Mouse (Mus musculus) urinary bladder, postnatal 14 days (tissue): ENCODE data around the gene Ddah1.
"Not testable (repeated sequence)": the region's sequence is repeated elsewhere in the genome, so short reads cannot be mapped to it uniquely, and the experiment has no call there.

ENCODE experiments used
- DNase-seq: peaks from one replicate; pipeline ENCODE4 v3.0.0; 2021; ENCODE audit warnings: low spot score

Ddah1 gene

DNA sequence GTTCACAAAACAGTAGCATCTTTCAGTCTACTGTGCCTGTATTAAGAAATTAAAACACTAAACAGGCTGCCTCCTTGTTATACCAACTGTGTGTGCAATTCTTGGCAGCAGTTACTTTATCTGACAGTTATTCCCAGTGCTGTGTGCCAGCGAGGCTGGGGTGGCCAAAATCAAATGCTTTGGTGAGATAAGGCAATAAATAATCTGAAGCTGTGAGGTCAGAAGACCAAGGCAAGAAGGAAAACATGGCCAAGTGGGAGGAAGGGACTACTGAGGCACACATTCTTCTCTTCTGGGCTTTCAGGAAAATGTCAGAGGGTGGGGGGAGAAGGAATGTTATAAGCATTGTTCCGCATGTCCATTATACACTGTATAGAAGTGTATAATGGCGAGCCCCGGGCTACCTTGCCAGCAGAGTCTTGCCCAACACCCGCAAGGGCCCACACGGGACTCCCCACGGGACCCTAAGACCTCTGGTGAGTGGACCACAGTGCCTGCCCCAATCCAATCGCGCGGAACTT lies 106.3 kb downstream of the Ddah1 start:
- DNase-seq = peak; percentile 15

DNA sequence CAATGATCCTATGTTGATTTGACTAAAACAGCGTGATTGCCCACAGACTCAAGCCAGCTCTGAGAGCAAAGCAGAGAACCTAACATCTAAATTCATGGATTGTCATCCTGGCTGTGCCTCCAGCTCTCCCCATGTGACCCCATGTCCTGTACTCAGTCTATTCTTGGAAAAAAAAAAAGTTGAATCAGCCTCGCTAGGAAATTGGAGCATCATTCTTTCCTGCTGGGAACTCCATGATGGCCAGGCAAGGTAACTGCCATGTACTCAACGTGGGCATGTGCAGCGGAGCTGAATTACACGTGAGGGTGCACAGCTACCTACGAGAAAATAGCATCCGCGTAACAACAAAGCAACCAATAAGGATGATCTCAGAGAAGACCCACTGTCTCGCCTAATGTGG lies 114.2 kb downstream of the Ddah1 start:
- no peak for DNase-seq

DNA sequence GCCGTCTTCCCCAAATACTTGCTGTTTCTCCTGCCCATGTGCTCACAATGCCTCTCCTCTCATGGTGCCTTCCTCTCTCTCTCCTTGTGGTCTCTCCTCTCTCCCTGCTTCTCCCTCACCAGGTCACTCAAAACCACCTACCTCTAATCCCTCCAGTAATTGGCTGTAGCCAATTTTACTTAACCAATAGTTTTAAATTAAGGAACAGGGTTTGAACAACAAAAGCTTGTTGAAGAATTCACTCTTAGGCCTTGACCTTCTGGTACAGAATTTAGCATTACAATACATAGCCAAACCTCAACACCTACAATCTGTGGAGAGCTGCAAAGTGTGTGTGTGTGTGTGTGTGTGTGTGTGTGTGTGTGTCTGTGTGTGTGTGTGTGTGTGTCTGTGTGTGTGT lies 114.8 kb downstream of the Ddah1 start:
- DNase-seq = no peak

- no peak for DNase-seq
Observed at GRCm38 (mm10) chr3:145874126-145874525, 115.7 kb downstream of the Ddah1 start.

GRCm38 (mm10) chr3:145876120-145876519 lies 117.6 kb downstream of the Ddah1 start:
- DNase-seq = no peak

GRCm38 (mm10) chr3:145878867-145879266 lies 120.4 kb downstream of the Ddah1 start:
- not testable (repeated sequence) for DNase-seq

GRCm38 (mm10) chr3:145880335-145880734 lies 121.9 kb downstream of the Ddah1 start:
- DNase-seq = no peak

GRCm38 (mm10) chr3:145882076-145882874 lies 123.8 kb downstream of the Ddah1 start:
- no peak for DNase-seq

GRCm38 (mm10) chr3:145883233-145883632 lies 124.8 kb downstream of the Ddah1 start:
- no peak for DNase-seq

DNA sequence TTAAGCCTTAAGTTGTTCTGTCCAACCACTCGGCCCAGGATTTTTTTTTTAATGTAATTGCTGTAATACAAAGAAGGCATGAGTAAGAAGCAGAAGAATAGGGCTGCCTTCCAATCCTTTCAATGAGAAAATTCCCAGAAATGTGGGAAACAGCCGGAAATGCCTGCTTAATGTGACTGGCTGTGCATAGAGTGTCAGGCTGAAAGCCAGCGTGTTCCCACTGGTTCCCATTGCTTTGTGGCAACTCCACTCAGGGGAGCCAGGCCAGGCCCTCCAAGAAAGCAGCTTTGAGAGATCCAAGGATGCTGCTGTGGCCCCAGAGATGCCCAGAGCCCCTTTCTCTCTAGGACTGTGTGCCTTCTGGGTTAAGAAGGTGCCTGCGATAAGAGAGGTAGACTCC lies 126.9 kb downstream of the Ddah1 start:
- DNase-seq = peak; percentile 17

DNA sequence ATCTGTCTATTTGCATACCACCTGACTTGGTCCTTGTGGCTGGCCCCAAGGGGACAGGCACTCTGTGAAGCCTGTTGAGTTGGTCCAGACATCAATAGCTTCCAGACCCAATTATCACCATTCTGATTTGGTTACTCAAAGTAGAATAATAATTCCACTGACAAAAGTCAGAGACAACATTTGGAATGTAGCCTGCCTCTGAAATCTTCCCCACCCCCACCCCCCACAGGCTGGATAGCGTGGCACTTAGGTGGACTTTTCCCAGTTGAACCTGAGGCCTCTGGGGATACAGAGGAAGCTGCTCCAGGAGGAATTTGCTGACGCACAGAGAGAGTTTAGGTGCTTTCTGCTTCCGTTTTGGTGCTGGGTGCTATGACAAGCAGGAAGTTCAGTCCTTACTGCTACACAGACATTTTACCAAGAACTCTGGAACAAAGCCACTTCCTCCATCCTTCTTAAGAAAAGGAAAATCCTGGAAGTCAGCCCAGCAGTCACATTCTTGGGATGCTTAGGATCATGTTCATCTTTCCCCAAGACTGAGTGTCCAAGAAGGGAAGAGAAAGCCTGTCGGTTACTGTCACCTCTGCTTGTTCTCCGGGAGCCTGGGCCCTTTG lies 127.5 kb downstream of the Ddah1 start:
- no peak for DNase-seq

DNA sequence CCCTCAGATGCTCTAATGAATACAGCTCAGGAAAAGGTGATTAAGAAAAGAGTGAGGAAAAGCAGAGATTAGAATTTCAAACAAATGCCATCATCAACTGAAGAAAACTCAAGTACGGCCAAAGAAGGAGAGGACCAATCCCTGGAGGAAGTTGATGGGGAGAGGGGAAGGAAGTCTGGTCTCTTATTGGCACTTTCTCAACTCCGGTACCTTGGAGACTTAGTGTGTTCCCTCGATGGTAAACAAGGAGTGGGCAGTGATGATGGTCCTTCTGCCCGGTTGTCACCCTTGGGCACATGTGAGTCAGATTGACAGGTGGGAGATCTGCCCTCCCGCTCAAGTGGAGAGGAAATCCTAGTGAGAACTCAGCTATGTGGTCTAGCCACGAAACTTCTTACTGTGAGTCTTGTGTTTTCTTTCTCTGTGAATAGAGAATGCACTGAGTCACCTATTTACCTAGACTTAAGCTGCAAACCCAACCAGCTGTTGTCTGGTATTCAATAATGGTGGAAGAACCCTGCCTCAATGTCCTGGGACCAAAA lies 129.0 kb downstream of the Ddah1 start:
- no peak for DNase-seq

DNA sequence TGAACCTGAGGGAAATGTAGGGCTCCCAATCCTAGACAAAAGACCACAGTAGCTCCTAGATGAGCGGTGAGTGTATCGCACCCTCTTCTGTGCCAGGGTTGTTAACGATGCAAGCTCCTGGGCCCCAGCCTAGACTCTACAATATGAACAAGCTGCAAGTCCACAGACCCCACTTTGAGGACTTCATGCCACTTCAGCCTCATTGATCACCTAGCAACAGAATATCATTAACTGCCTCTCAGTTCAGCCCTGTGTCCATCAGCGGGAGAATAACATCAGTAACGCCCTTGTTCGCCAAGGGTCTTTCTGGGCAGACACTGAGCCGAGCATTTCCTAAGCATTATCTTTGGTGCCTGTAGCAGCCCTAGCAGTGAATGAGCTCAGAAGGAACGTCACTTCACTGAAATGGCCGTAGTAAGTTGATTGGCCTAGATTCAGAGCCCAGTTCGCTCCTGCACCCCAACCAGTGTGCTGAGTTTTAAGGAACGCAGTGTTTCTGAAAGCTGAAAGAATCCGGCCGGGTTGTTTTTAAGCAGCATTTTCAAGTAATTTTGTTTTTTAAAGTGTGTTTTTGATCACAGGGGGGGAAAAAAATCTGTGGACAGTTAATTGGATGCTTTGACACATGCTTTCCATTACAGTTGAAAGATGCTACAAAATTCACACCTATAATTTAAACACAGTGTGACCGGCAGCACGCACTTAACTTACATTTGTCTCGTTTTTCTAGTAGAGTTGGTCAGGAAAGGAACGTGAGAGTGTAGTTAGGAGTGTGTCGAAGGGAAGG lies 132.1 kb downstream of the Ddah1 start:
- no peak for DNase-seq

GRCm38 (mm10) chr3:145892451-145892850 lies 134.0 kb downstream of the Ddah1 start:
- DNase-seq = no peak

- DNase-seq = no peak
Observed at GRCm38 (mm10) chr3:145894131-145894530, 135.7 kb downstream of the Ddah1 start.

- no peak for DNase-seq
Observed at GRCm38 (mm10) chr3:145897749-145898148, 139.3 kb downstream of the Ddah1 start.

GRCm38 (mm10) chr3:145899832-145900231 lies 141.4 kb downstream of the Ddah1 start:
- DNase-seq = no peak

GRCm38 (mm10) chr3:145903530-145903929 lies 145.1 kb downstream of the Ddah1 start:
- DNase-seq = no peak

- DNase-seq = peak; percentile 72
Observed at GRCm38 (mm10) chr3:145904850-145905776, 146.6 kb downstream of the Ddah1 start.

DNA sequence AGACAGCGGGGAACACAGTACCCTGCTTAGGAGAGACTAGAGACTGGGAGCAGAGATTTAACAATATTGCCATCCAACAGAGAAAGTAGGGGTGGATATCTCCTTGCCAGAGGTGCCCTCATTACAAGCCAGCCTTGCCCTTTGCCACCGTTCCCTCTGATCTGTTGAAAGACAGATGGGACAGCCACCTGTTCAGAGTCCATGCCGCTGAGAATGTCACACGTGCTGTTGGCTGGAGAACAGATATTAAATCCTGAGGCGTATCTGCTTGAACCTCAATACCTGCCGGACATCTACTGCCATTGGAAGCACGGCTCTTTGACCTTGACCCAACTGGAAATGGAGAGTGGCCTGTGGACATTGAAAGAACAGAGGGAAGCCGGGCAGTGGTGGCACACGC lies 148.1 kb downstream of the Ddah1 start:
- DNase-seq = no peak

- no peak for DNase-seq
Observed at GRCm38 (mm10) chr3:145912512-145912911, 154.0 kb downstream of the Ddah1 start.
